Mouse (Mus musculus): Measurements from ENCODE around the gene Rragb. TPM values are rescaled to one million over a fixed set of nuclear protein-coding genes. Genes with fewer than 3 reads are reported as not detected.

Gene Rragb
- polyA plus RNA-seq (2015; fragmentation: Nextera tagmentation; extraction: Ambion mirVana), result 0.31 and 0.39 TPM in 2 replicates

DNA sequence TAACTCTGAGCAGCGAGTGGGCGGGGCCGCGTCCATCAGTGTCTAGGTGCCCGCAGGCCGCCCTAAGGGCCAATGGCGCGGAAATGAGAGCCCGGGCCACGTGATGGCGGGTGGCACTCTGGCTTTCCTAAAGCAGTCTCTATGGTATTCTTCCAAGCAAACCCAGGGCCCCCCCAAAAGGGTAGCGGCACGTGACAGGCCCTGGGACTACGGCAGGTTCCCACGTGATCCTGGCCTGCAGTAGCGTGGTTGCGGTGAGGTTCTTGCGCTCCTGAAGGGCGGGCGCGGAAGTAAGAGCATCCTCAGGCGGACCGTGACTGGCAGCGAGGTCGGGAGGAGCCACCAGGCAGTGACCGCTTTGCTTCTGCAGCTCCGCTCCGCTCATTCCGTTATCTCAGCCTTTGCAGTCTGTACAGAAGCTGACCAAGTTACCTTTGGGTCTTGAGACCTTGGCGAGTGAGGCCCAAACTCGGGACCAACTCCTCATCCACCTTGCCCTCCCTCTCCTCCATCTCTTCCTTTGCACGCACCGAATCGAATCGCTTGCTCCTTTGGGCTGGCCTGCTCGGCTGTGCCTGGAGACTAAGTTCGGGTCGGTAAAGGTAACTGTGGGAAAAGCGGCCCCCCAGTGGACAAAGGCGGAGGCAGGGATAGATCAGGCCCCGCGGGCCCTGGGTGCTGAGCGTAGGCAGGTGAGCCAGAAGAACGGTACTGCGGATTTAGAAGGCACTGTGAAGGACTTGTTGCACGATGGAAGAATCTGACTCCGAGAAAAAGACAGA lies at the start of gene Rragb:
Gene Rragb, plus strand, starts transcription at position 248 of the 782 bp plus-strand sequence.
- H3K27ac ChIP-seq (ENCODE audit: low read depth), result no peak within 1 kb of the TSS
- no peaks in the 10 kb centered on the region for H3K4me1 ChIP-seq (ENCODE audit: insufficient read depth)
- TF ChIP-seq EP300 (IDR thresholded peaks at IDR 0.05; ENCODE audit: low read depth), result no peak
- TF ChIP-seq CTCF (IDR thresholded peaks at IDR 0.05; ENCODE audit: low read depth), result peak; percentile 42
- no peaks in the 10 kb centered on the region for H3K36me3 ChIP-seq (replicated peaks; ENCODE audit: insufficient read depth, low read length)
- H3K9me3 ChIP-seq (ENCODE audit: low read length), result no peaks in the 10 kb centered on the region
- WGBS (ENCODE audit: insufficient replicate concordance), result 20% methylated on average over 46 of the region's 47 CpGs
- peak within 1 kb of the TSS; percentile 42 for H3K4me3 ChIP-seq (ENCODE audit: low read depth, low read length)
- peak within 1 kb of the TSS; percentile 57 for H3K4me2 ChIP-seq (ENCODE audit: low read depth, low read length)
- ATAC-seq (peak; percentile 94), DNase-seq (peak; percentile 68)
- 0 out of 2 replicates have a peak within 1 kb of the TSS, but pooled peaks have one; percentile 30 for H3K9ac ChIP-seq (replicated peaks)
- no peaks in the 10 kb centered on the region for H3K27me3 ChIP-seq (ENCODE audit: insufficient read depth, low read length)

DNA sequence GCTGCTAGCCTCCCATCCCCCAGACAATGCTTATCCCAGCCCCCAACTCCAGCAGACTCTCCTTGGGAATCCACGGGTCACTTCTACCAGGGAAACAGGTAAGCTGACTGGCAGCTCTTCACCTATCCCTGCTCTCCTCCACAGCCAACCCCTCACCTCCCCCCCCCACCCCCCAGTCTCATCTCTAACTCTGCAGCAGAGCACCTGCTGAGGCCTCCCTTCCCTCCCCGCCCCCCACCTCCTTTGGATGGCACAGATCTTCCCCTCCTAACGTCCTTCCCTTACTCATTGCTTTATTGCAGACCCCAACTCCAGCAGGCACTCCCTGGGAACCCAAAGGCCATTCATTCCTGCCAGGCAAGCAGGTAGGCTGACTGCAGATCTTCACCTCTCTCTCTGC lies 21.3 kb upstream of the Rragb start, which contains the start of gene Foxr2:
Gene Foxr2, plus strand, starts transcription at position 301 of the 400 bp plus-strand sequence.
- TF ChIP-seq CTCF (IDR thresholded peaks at IDR 0.05; ENCODE audit: low read depth) (no peak), EP300 (IDR thresholded peaks at IDR 0.05; ENCODE audit: low read depth) (no peak)
- ATAC-seq, result no peak
- Histone ChIP-seq H3K4me3 (ENCODE audit: low read depth, low read length) (no peak within 1 kb of the TSS), H3K27me3 (ENCODE audit: insufficient read depth, low read length) (0 out of 2 replicates have a peak, but pooled peaks cover 2% of the 10 kb centered on the region), H3K36me3 (replicated peaks; ENCODE audit: insufficient read depth, low read length) (no peaks in the 10 kb centered on the region), H3K27ac (ENCODE audit: low read depth) (no peak within 1 kb of the TSS), H3K4me2 (ENCODE audit: low read depth, low read length) (no peak within 1 kb of the TSS), H3K9me3 (ENCODE audit: low read length) (no peaks in the 10 kb centered on the region), H3K4me1 (ENCODE audit: insufficient read depth) (no peaks in the 10 kb centered on the region), H3K9ac (replicated peaks) (no peak within 1 kb of the TSS)
- 10% methylated on average over 3 of the region's 3 CpGs for WGBS (ENCODE audit: insufficient replicate concordance)
- DNase-seq, result no peak

DNA sequence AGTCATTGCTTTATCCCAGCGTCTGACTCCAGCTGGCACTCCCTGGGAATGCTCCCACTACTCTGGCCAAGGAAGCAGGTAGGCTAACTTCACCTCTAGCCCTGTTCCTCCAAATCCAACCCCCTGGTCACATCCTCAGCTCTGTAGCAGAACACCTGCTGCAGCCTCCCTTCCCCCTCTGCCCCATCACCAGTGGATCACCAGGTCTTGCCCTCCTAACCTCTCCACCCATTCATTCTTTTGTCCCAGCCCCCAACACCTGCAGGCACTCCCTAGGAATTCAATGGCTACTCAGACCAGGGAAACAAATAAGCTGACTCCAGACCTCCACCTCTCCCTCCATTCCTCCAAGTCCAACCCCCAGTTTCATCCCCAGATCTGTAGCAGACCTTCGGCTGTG lies 20.8 kb upstream of the Rragb start:
- TF ChIP-seq EP300 (IDR thresholded peaks at IDR 0.05; ENCODE audit: low read depth), result no peak
- no peak for TF ChIP-seq CTCF (IDR thresholded peaks at IDR 0.05; ENCODE audit: low read depth)
- no peaks in the 10 kb centered on the region for H3K9me3 ChIP-seq (ENCODE audit: low read length)
- no peak for DNase-seq
- no peak overlapping the region for H3K4me3 ChIP-seq (ENCODE audit: low read depth, low read length)
- H3K9ac ChIP-seq (replicated peaks), result no peak overlapping the region
- H3K27me3 ChIP-seq (ENCODE audit: insufficient read depth, low read length), result 0 out of 2 replicates have a peak, but pooled peaks cover 2% of the 10 kb centered on the region
- no peak overlapping the region for H3K27ac ChIP-seq (ENCODE audit: low read depth)
- no peak overlapping the region for H3K4me2 ChIP-seq (ENCODE audit: low read depth, low read length)
- 33% methylated on average over 2 of the region's 2 CpGs for WGBS (ENCODE audit: insufficient replicate concordance)
- ATAC-seq, result no peak
- no peaks in the 10 kb centered on the region for H3K36me3 ChIP-seq (replicated peaks; ENCODE audit: insufficient read depth, low read length)
- no peaks in the 10 kb centered on the region for H3K4me1 ChIP-seq (ENCODE audit: insufficient read depth)

DNA sequence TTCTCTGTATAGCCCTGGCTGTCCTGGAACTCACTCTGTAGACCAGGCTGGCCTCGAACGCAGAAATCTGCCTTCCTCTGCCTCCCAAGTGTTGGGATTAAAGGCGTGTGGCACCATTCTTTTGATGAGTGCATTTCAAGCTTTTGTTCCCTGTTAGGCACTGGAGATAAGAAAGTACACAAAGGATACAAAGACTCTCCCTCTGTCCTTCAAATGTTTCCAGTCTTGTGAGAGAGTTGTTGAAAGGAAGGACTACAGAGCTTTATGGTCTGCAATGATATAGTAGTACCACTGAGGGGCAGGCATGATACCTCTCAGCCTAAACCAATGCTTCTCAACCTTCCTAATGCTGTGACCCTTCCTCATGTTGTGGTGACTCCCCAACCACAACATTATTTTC lies 2.9 kb downstream of the Rragb start:
- no peak overlapping the region for H3K4me2 ChIP-seq (ENCODE audit: low read depth, low read length)
- no peaks in the 10 kb centered on the region for H3K4me1 ChIP-seq (ENCODE audit: insufficient read depth)
- no peak for DNase-seq
- no peaks in the 10 kb centered on the region for H3K36me3 ChIP-seq (replicated peaks; ENCODE audit: insufficient read depth, low read length)
- no peaks in the 10 kb centered on the region for H3K27me3 ChIP-seq (ENCODE audit: insufficient read depth, low read length)
- H3K27ac ChIP-seq (ENCODE audit: low read depth), result no peak overlapping the region
- no peak for TF ChIP-seq EP300 (IDR thresholded peaks at IDR 0.05; ENCODE audit: low read depth)
- TF ChIP-seq CTCF (IDR thresholded peaks at IDR 0.05; ENCODE audit: low read depth), result no peak
- no peak overlapping the region for H3K9ac ChIP-seq (replicated peaks)
- H3K4me3 ChIP-seq (ENCODE audit: low read depth, low read length), result no peak overlapping the region
- H3K9me3 ChIP-seq (ENCODE audit: low read length), result no peaks in the 10 kb centered on the region
- WGBS (ENCODE audit: insufficient replicate concordance), result 74% methylated on average over 3 of the region's 3 CpGs
- ATAC-seq, result no peak

DNA sequence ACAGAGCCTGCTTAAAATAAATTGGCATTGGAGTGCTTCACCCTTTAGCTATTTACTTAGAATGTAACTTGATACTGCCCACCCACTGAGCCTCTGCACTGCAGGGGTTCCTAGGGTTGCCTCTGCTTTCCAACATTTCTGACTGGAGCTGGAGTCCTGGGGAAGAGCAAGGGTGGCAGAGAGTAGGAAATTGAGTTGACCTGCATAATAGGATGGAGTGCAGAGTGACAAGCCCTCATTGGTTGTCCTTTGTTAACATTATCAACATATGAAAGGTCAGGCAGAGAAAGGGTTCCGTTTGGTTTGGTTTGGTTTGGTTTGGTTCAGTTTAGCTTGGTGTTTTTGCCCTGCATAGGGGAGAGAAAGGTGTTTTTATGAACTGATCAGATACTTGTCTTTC lies 12.0 kb downstream of the Rragb start:
- H3K36me3 ChIP-seq (replicated peaks; ENCODE audit: insufficient read depth, low read length), result no peaks in the 10 kb centered on the region
- no peak overlapping the region for H3K27ac ChIP-seq (ENCODE audit: low read depth)
- TF ChIP-seq CTCF (IDR thresholded peaks at IDR 0.05; ENCODE audit: low read depth) (no peak), EP300 (IDR thresholded peaks at IDR 0.05; ENCODE audit: low read depth) (no peak)
- H3K9me3 ChIP-seq (ENCODE audit: low read length), result no peaks in the 10 kb centered on the region
- H3K4me1 ChIP-seq (ENCODE audit: insufficient read depth), result no peaks in the 10 kb centered on the region
- H3K9ac ChIP-seq (replicated peaks), result no peak overlapping the region
- H3K27me3 ChIP-seq (ENCODE audit: insufficient read depth, low read length), result no peaks in the 10 kb centered on the region
- H3K4me3 ChIP-seq (ENCODE audit: low read depth, low read length), result no peak overlapping the region
- 36% methylated on average over 1 of the region's 1 CpGs for WGBS (ENCODE audit: insufficient replicate concordance)
- H3K4me2 ChIP-seq (ENCODE audit: low read depth, low read length), result no peak overlapping the region
- ATAC-seq, result no peak
- no peak for DNase-seq

DNA sequence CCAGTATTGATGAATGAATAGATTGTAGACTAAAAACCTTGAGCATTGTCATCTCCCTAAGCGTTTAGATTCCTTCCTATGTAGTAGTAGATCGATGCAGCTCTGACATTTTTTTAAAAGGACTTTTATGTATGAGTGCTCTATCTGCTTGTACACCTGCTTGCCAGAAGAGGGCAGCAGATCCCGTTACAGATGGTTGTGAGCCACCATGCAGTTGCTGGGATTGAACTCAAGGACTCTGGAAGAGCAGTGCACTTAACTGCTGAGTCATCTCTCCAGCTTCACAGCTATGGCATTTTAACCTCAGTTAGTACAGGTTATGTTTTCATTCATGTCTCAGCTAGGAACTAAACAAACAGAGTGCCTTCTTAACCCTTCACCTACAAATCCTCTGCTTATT lies 15.5 kb downstream of the Rragb start:
- DNase-seq (peak; percentile 24), ATAC-seq (no peak)
- Histone ChIP-seq H3K27me3 (ENCODE audit: insufficient read depth, low read length) (no peaks in the 10 kb centered on the region), H3K27ac (ENCODE audit: low read depth) (no peak overlapping the region), H3K9me3 (ENCODE audit: low read length) (no peaks in the 10 kb centered on the region), H3K9ac (replicated peaks) (no peak overlapping the region), H3K4me2 (ENCODE audit: low read depth, low read length) (no peak overlapping the region), H3K36me3 (replicated peaks; ENCODE audit: insufficient read depth, low read length) (no peaks in the 10 kb centered on the region), H3K4me3 (ENCODE audit: low read depth, low read length) (no peak overlapping the region), H3K4me1 (ENCODE audit: insufficient read depth) (no peaks in the 10 kb centered on the region)
- peak; percentile 63 for TF ChIP-seq CTCF (IDR thresholded peaks at IDR 0.05; ENCODE audit: low read depth)
- TF ChIP-seq EP300 (IDR thresholded peaks at IDR 0.05; ENCODE audit: low read depth), result no peak
- WGBS (ENCODE audit: insufficient replicate concordance), result 49% methylated on average over 3 of the region's 3 CpGs
